Mouse (Mus musculus) naive thymus-derived CD4-positive, alpha-beta T cell, adult 2 months (primary cell): ENCODE measurements at regions not wholly inside any gene's neighbourhood (a gene's known extent, or its start where the extent isn't known, plus 50 kb on each side); places are given as distances from the start of the nearest gene placed in this dataset.
"Not testable (repeated sequence)": the region's sequence is repeated elsewhere in the genome, so short reads cannot be mapped to it uniquely, and the experiment has no call there.

Experiments
- DNase-seq: peaks from one replicate; pipeline ENCODE4 v3.0.0-alpha.2; 2011; ENCODE audit warnings: low read depth

- no peak for DNase-seq
Measured at GRCm38 (mm10) chr10:8136662-8137061, 180.6 kb upstream of the Tab2 start.

GRCm38 (mm10) chr10:8135272-8135671 is 179.2 kb upstream of the Tab2 start:
- DNase-seq = no peak

GRCm38 (mm10) chr10:8134398-8134797 is 178.4 kb upstream of the Tab2 start:
- no peak for DNase-seq

DNA sequence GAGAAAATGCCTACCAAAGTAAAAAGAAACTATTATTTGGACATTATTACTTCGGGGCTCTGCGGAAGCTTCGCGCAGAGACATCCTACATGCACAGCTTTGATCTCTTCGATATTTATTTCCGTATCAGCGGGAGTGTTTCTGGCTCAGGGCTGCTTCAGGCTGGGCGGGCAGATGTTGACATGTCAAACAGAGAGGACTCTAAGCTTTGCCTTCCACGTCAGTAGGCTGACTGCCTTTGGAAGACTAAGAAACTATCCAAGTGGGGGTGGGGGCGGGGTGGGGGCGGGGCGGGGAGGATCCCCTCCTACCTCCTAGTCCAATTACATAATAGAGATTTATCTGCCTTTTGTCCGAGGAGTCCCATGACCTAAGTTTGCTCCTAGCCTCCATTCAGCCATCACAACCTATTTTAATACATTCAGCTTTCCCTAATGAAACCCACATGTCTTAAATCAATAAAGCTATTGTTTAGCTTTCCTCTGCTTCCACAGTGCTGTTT is 177.5 kb upstream of the Tab2 start:
- no peak for DNase-seq

GRCm38 (mm10) chr10:8132795-8133194 is 176.8 kb upstream of the Tab2 start:
- no peak for DNase-seq

- DNase-seq = no peak
Measured at GRCm38 (mm10) chr10:8130472-8131241, 174.6 kb upstream of the Tab2 start.

DNA sequence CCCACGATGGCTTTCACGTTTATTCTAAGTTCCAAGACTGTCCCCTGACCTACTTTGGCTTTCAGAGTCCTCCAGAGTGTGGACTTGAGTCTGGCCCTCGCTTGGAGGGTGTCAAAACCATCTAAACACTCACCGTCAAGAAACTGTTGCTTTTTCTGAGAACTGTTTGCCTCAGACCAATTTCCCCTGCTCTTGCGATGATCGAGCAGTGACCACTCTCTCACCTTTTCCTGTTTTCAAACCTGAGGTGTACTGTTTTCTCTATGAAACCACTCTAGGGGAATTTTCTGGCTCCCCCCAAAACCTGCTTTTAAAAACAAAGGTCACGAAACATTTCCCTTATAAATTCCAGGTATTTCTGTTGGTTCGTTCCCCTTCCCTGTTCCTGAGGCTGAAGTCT is 174.0 kb upstream of the Tab2 start:
- DNase-seq = no peak

- no peak for DNase-seq
Measured at GRCm38 (mm10) chr10:8124124-8124523, 168.1 kb upstream of the Tab2 start.

DNA sequence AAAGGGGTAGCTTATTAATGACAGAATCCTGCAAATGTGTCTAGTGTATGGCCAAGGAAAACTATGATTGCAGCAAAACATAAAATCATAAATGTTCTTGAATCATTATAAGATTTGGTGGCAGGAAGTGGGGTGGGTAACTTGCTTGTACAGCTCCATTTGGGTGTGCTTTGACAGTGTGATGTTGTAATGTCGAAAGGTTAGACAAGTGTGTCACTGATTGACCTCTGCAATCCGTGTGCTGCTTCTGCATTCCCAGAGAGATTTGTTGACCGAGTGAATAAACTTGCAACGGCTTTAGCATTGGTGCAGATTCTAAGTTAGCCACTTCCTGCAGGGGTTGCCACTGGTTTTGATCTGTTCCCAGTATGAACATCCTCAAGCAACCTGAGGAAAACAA is 165.9 kb upstream of the Tab2 start:
- DNase-seq = no peak

DNA sequence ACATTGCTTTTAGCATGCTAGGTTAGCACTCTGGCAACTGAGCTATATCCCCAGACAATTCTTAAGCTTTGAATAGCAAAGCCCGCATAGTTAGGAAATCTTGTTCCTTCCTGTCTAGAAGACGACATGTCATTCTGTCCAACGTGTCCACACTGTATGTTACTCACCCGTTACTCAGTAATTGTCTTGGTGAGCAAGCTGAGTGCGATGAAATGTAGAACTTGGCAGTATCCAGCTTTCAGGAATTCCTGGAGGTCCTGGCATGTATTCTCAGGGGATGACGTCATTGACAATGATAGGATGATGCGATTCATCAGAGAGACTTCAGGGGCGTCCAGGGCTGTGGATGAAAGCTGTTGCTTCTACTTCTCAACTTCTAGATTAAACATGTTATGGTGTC is 160.8 kb upstream of the Tab2 start:
- no peak for DNase-seq

DNA sequence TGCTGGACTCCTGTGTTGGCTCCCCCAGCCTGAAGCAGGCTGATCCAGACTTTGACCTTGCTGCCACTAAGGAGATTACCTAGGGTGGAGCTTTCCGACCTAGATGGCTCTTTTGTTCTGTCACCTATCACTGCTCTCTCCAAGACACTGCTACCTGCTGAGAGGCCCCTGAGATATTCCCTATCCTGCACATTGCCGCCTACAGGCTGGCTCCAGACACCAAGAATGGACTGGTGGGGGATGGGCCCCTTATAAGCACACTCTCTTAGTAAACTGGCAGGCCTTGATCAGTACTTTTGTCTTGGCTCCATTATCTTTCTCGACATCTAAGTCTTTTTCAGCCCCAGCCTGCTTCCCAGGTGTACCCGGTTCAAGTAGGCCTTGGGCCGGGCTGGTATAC is 158.9 kb upstream of the Tab2 start:
- DNase-seq = not testable (repeated sequence)

GRCm38 (mm10) chr10:8114530-8114929 is 158.5 kb upstream of the Tab2 start:
- no peak for DNase-seq

GRCm38 (mm10) chr10:8100489-8100888 is 144.5 kb upstream of the Tab2 start:
- DNase-seq = no peak

GRCm38 (mm10) chr10:8095924-8096323 is 139.9 kb upstream of the Tab2 start:
- no peak for DNase-seq

- no peak for DNase-seq
Measured at GRCm38 (mm10) chr10:8095206-8095605, 139.2 kb upstream of the Tab2 start.

- DNase-seq = no peak
Measured at GRCm38 (mm10) chr10:8091871-8092552, 136.0 kb upstream of the Tab2 start.

DNA sequence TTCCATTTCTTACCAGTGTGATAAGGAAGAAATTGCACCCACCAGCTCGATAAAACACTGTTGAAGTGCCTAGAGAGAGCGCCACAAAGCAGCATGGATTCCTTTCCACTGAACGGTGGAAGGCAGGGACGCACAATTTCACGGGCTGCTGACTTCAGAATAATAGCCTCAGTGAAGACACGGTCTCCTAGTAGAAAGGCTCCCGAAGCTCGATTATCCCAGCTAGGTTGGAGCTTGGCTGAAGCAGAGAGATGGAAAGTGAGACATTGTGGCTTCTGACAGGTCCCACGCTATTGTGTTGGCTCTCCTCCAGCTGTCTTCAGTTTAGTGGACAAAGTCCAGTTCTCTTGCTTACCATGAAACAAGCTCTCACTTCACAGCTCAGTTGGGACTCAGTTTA is 133.3 kb upstream of the Tab2 start:
- DNase-seq = no peak

- DNase-seq = no peak
Measured at GRCm38 (mm10) chr10:8088737-8089136, 132.7 kb upstream of the Tab2 start.

DNA sequence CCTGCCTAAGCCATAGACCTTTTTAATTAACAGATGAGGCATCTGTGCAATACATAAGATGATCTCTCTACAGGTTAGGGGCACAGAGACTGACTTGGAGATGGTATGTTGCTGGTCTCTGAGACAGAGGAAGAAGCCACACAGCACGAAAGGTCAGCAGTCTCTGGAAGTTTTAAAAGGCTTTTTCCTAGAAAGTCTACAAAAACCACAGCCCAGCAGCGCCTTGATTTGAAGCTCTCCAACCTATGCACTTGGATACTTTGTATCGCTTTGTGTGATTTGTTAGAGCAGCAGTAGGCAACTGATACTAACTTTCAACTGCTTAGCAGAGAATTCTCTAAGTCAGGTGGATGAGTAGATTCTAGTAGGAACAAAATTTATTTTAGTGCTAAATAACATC is 132.3 kb upstream of the Tab2 start:
- DNase-seq = no peak

DNA sequence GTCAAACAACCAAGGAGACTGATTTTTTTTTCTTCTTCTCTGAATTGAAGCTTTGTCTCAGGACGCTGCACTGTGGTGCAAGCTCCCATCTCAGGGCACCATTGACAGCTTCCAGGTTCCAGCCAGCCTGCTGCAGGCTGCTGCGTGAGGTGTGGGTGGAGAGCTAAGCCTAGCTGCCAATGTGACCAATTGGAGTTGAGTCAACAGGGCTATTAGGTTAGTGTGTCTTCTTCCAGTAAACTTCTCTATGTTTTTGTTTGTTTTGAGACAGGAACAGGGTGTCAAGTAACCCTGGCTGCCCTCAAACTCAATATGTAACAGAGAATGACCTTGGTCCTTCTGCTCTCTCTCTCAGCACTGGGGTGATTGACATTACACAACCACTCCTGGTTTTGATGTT is 131.1 kb upstream of the Tab2 start:
- no peak for DNase-seq

DNA sequence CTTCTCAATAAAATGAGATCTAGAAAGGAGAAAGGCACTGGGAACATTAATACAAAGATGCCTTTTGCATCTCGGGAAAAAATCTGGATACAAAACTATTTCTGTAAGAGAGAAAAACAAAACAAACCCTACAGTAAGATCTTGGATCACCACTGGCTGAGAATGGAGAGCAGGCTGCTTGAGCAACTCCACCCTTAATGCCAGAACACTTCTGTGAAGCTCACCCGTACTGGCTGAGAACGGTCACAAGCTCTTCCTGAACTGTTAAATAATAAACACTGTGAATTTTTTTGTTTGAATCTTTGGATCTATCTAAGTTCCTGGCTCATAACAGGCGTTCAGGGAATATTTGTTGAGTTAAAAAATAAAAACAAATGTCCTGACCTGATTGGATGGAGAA is 130.4 kb upstream of the Tab2 start:
- DNase-seq = no peak

- DNase-seq = no peak
Measured at GRCm38 (mm10) chr10:8077904-8078811, 122.1 kb upstream of the Tab2 start.

DNA sequence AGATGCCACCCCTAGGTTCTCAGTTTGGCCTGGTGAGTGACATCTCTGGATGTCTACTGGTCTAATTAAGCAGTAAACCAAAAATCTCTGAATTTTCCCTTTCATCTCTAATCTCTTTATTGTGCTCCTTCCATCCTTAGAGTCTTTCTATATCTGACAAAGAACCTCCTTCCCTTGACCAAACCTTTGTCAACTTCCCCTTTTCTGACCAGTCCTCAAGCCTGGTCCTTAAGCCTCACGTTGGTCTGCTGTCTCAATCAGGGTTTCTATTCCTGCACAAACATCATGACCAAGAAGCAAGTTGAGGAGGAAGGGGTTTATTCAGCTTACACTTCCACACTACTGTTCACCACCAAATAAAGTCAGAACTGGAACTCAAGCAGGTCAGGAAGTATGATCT is 116.4 kb upstream of the Tab2 start:
- no peak for DNase-seq
